Mouse (Mus musculus): Measurements from ENCODE around the gene Inpp1. TPM values are rescaled to one million over a fixed set of nuclear protein-coding genes. Genes with fewer than 3 reads are reported as not detected.

Gene Inpp1
- total RNA-seq (2017), result 57.5 and 61.9 TPM in 2 replicates

DNA sequence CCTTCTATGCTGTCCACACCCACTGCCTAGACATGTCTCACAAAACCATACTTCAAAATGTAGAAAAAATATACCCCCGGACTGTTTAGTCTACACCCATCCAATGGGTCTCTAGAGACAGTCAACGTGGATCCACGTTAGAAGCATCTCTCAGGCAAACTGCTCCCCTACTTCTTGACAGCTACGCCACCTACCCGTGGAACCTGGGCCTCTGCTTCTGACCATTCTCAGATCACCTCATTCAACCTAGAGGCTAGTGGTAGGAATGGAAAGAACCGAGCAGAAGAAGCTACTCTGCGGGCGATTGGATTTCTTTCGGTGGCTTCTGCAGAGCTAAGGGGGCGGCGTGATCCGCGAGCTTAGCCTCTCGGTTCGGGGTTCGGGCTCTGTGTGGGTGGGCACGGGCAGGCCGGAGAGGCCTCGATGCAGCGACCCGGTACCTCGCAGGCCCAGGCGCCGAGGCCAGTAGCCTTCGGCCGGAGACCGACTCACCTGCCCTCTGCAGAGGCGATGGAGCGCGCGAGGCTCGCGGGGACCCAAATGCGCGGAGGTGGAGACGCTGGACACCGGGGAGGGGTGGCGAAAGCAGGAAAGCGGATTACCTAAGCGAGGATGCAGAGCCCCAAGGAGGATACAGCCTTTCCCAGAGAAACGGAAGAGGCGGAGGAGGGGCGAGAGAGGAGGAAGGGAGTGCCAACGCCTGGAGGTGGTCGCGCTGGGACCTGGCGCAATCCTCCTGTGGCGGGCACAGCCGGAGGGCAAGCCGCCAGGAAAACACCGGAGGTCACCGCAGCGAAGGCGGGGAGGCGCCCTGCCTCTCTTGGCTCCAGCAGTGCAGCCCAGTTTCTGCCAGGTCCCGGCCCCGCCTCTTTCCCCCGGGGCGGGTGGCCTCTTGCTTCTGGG is at the start of gene Inpp1:
Gene Inpp1 (minus strand): TSS at position 779 of the 903 bp plus-strand sequence.
- ATAC-seq (ENCODE audit: extremely low read depth, insufficient number of reproducible peaks, low FRiP score, poor library complexity, severe bottlenecking), result peak; percentile 92

- no peak for ATAC-seq (ENCODE audit: extremely low read depth, insufficient number of reproducible peaks, low FRiP score, poor library complexity, severe bottlenecking)
These were observed 48.5 kb upstream of the Inpp1 start for GRCm38 (mm10) chr1:52866007-52866406.

DNA sequence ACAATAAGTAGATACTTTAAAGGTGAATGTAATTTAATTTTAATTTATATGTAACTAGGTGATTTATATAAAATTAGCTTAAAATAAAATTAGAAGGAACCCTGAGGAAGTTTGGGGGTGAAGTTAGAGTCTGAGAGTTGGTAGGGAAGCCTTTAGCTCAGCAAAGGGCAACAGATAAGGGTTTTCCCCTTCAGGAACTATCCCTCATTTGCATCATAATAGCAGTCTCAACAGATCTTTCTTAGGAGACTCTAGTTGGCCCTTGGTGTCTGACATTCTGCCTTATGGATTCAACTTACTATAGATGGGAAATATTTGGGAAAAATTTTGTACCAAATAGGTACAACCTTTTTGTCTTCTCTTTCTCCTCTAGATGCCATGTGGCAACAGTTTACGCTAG is 46.7 kb upstream of the Inpp1 start:
- ATAC-seq (ENCODE audit: extremely low read depth, insufficient number of reproducible peaks, low FRiP score, poor library complexity, severe bottlenecking), result no peak

DNA sequence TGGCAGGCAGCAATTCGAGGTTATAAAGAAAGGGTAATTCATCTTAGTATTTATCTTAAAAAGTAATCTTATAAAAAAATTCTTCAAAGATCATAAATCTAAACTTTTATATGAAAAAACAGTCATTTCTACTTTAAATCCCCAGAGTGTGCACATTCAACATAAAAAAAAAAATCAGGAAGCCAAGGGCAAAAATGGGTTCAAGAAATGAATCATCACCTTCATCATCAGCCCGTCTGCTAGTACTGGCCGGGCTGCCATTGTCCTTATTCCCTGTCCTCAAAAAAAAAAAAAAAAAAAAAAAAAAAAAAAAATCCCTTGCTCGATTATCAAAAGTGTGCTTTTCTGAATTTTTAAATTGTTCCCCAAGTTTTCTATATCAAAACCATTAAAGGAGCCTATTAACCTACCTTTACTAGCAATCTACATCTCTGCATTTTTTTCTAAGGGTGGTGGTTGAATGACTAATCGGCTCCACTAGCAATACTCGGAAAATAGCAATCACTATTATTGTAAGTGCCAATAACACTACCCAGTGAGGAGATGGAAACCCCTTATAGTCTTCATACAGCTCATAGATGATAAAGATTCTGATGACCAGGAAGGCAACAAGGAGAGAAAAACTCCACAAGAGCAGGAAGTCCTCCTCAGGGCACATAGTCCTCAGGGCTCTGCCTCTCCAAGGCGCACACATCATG is 38.6 kb upstream of the Inpp1 start:
- no peak for ATAC-seq (ENCODE audit: extremely low read depth, insufficient number of reproducible peaks, low FRiP score, poor library complexity, severe bottlenecking)

GRCm38 (mm10) chr1:52854029-52854428 is 36.5 kb upstream of the Inpp1 start:
- peak; percentile 85 for ATAC-seq (ENCODE audit: extremely low read depth, insufficient number of reproducible peaks, low FRiP score, poor library complexity, severe bottlenecking)

DNA sequence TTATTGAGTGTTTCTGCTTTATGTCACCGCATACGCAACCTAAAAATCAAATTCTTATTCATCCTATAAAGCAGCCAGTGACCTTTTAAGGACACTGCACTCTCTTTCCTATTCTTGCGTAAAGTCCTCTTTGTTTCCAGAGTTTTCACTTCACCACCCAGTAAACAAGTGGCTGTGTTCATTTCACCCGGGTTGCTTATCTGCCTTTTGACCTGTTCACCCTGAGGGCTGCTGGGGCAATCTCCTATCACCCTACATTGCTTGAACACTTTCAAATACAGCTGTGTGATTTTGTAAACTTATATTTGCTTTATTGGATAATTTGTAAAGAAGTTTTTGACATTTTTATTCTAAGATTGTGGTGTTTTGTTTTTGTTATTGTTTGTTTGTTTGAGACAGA is 31.9 kb upstream of the Inpp1 start:
- ATAC-seq (ENCODE audit: extremely low read depth, insufficient number of reproducible peaks, low FRiP score, poor library complexity, severe bottlenecking), result no peak

DNA sequence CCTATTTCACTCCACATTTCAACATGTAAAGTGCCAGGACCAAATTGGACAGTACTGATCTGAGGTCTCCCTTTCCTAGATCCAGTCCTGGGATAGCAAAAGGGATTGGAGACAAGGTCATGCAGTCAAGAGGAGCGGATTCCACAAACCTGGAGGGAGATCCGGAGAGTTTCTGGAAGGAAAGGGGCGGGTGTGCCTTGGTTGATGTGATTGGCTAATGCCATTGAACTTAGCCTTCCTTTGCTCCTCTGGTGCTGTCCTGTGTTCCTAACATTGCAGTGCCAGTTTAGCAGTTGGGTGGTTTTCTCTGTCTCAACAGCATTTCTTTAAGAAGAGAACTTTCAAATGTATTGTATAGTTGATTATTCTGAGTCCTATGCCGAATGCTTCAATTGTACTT is 29.1 kb upstream of the Inpp1 start:
- no peak for ATAC-seq (ENCODE audit: extremely low read depth, insufficient number of reproducible peaks, low FRiP score, poor library complexity, severe bottlenecking)

GRCm38 (mm10) chr1:52844782-52845665 is 27.5 kb upstream of the Inpp1 start, which contains the start of gene Hibch:
Gene Hibch (plus strand): TSS chr1:52844929.
- peak; percentile 96 for ATAC-seq (ENCODE audit: extremely low read depth, insufficient number of reproducible peaks, low FRiP score, poor library complexity, severe bottlenecking)

GRCm38 (mm10) chr1:52844354-52844753 is 26.9 kb upstream of the Inpp1 start:
- ATAC-seq (ENCODE audit: extremely low read depth, insufficient number of reproducible peaks, low FRiP score, poor library complexity, severe bottlenecking), result no peak

GRCm38 (mm10) chr1:52839099-52839498 is 21.6 kb upstream of the Inpp1 start:
- ATAC-seq (ENCODE audit: extremely low read depth, insufficient number of reproducible peaks, low FRiP score, poor library complexity, severe bottlenecking), result no peak

DNA sequence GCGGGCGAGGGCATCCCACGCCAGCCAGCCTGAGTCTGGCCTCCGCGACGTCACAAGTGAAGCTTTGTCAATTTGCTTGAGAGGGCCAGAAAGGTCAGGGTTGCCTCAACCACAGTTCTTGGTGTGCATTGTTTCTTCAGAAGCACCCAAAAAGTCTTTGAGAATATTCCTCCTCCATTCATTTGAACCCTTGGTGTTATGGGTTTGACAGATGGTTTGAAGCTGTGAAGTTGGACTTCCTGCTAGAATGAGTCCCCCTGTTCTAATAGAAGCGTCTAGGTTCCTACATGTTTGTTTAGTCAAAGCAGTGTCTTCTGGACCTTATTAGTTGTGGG is 292 bp upstream of the Inpp1 start:
- no peak for ATAC-seq (ENCODE audit: extremely low read depth, insufficient number of reproducible peaks, low FRiP score, poor library complexity, severe bottlenecking)

DNA sequence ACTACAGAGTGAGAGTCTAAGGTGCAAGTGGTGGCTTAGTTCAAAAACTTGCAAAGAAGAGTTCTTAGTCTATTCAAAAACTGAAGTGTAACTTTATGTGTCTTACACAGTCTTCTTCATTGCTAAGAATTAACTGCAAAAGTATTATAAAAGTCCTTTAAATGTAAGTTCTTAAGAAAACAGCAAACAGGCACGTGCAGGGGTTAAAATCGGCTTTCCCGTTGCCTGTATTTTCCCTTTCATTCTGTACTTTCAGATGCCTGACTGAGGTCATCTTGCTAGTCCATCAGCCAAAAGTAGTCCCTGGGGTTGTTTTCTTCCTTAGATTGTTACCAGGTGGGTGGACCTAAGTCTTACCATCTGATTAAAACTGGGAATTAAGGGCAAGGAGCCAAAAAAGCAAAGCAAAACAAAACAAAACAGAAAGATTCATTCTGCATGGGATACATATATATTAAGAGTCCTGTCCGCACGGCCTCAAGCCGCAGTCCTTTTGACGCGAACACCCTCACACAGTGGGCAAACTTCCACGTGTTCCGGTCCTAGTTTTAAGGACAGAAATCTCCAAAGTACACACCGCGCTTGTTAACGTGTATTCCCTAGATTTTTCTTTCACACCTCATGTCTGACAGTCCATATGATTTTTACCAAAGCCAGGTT is 1.1 kb downstream of the Inpp1 start:
- ATAC-seq (ENCODE audit: extremely low read depth, insufficient number of reproducible peaks, low FRiP score, poor library complexity, severe bottlenecking), result no peak

DNA sequence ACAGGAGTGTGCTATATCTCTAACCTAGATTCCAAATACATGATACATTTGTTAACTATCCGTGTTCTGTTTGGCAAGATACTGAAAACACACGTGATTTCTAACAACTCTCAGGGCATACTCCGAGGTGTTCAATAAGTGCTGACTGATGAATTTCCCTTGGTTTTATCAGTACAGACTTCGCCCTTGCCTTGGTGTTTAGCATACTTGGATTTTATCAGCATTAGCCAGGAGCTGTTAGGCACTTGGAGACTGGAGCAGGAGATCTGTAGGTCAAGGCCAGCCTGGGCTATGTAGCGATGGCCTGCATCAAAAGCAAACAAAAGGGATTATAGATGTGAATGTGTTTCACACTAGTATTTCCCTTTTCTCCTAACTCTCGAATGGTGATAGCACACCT is 9.0 kb downstream of the Inpp1 start:
- ATAC-seq (ENCODE audit: extremely low read depth, insufficient number of reproducible peaks, low FRiP score, poor library complexity, severe bottlenecking), result no peak

DNA sequence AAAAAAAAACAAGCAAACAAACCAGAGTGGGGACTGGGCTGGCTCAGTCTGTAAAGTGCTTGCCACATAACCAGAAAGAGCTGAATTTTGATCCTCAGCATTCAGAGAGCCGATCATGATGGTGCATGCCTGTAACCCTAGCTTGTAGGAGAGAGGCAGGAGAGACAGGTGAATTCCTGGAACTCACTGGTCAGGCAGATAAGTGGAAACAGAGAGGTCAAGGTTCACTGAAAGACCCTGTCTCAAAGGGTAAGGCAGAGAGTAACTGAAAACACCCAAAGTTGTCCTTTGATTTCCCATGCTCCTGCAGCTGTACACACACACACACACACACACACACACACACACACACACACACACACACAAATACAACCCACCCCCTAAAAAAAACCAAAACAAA is 12.4 kb downstream of the Inpp1 start:
- no peak for ATAC-seq (ENCODE audit: extremely low read depth, insufficient number of reproducible peaks, low FRiP score, poor library complexity, severe bottlenecking)

DNA sequence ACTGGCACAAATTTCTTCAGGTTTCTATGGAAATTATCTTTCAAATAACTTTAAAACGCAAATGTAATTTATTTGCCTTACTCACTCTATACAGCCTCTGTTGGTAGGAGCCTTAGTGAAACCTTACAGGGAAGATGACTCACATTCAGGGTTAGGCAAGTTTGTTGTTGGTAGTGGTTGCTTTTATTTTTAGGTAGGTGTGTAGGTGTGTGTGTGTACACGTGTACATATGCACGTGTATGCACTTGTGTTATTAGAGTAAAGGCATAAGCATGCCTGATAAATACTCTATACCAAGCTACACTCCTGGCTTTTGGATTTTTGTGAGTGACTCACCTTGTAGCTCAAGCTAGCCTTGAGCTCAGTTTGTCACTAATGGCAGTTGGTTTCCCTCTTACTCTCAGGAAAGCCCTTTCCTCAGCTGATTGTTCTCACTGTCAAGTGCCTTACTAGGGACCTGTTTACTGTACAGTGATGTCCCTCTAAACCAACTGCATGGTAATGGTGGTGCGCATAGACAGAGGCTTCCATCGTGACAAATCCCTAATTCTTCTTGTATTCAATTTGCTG is 15.0 kb downstream of the Inpp1 start:
- no peak for ATAC-seq (ENCODE audit: extremely low read depth, insufficient number of reproducible peaks, low FRiP score, poor library complexity, severe bottlenecking)

DNA sequence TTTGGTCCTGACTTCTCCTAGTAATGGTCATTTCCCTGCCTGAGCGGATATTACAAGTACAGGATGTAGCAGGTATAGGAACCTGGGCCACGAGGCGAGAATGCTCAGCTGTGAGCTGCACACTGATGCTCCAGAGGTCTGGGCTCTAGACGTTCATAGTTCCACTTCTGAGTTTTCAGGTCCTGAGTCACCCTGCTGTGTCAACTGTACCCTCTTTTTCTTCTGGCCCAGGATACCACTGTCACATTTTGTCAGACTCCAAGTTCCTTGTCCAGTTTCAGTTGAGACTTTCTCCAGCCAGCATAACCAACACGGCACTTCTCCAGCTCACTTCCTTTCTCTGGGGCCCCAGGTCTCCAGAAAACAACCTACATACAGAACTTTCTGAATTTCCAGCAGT is 15.8 kb downstream of the Inpp1 start:
- peak; percentile 27; the same call in 1 of the 2 replicates for ATAC-seq (ENCODE audit: extremely low read depth, insufficient number of reproducible peaks, low FRiP score, poor library complexity, severe bottlenecking)

DNA sequence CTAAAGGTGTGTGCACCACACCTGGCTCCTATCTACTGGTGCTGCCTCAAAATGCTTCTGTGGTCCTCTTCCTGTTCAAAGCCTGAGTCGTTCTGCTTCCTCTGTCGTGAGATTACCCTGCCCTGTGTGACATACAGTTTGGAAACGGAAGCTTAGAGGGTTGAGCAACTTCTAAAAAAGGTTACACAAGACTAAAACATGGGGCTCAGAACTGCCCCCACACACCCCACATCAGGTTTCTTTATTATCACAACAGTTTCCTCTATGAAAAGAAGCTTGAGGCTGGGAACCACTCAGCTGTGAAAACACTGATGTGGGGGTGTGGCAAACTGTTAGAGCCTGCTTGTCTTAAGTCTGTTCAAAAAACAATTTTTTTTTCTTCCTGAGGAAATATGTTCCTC is 17.1 kb downstream of the Inpp1 start:
- ATAC-seq (ENCODE audit: extremely low read depth, insufficient number of reproducible peaks, low FRiP score, poor library complexity, severe bottlenecking), result peak; percentile 91

DNA sequence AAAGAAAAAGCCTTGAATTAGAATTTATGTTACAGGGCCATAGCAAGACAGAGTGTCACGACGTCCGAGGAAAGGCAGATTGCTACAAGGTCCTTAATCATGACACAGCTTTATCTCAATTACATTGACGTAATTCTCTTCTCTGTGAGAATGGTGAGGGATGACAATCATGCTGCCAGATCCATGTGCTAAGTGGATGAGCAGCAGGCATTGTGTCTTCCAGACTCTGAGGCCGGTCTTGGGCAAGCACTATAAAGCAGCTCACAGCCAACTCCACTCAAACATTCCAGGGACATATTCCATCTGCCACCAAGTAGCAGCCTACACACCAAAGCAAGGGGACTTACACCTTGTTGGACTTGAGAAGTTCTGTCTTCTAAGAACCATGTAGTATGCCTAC is 17.7 kb downstream of the Inpp1 start:
- no peak for ATAC-seq (ENCODE audit: extremely low read depth, insufficient number of reproducible peaks, low FRiP score, poor library complexity, severe bottlenecking)
